Mouse (Mus musculus) right cerebral cortex, postnatal 10 days (tissue): Measurements from ENCODE around the gene Taar7a.
A peak's percentile ranks its signal among the peaks of the same experiment; 100 is the strongest.

ENCODE experiments used
- DNase-seq, 2 experiments: peaks; one replicate each; pipeline ENCODE4 v3.0.0; 2021; ENCODE audit warnings: low spot score in 2 of 2

Taar7a gene

GRCm38 (mm10) chr10:23993381-23993780, at the start of gene Taar7a:
Taar7a (minus strand) TSS chr10:23993481.
- no peak for DNase-seq

GRCm38 (mm10) chr10:24040120-24040869, 47.0 kb upstream of the Taar7a start:
- no peak for DNase-seq

GRCm38 (mm10) chr10:24037314-24037713, 44.0 kb upstream of the Taar7a start, which contains the start of gene Taar7e:
Taar7e (plus strand) TSS chr10:24037614.
- DNase-seq: no peak

GRCm38 (mm10) chr10:24031347-24031746, 38.1 kb upstream of the Taar7a start:
- no peak for DNase-seq

- no peak for DNase-seq
Observed at GRCm38 (mm10) chr10:24026922-24027321, 33.6 kb upstream of the Taar7a start, which contains the start of gene Taar7d. Taar7d (plus strand) TSS chr10:24027222.

GRCm38 (mm10) chr10:24008143-24008542, 14.9 kb upstream of the Taar7a start:
- no peak for DNase-seq

GRCm38 (mm10) chr10:24007034-24007433, 13.8 kb upstream of the Taar7a start:
- no peak for DNase-seq

GRCm38 (mm10) chr10:24006442-24006841, 13.2 kb upstream of the Taar7a start:
- DNase-seq: no peak

GRCm38 (mm10) chr10:23999639-24000038, 6.4 kb upstream of the Taar7a start, which contains the start of gene Taar7b:
Taar7b (plus strand) TSS chr10:23999939.
- no peak for DNase-seq

GRCm38 (mm10) chr10:23986419-23986818, 6.9 kb downstream of the Taar7a start:
- no peak for DNase-seq

GRCm38 (mm10) chr10:23985546-23985945, 7.7 kb downstream of the Taar7a start, which contains the start of gene Taar6:
Taar6 (minus strand) TSS chr10:23985646.
- DNase-seq: no peak

GRCm38 (mm10) chr10:23978901-23979705, 14.2 kb downstream of the Taar7a start:
- DNase-seq: peak; percentile 75 to 86

- DNase-seq: no peak
Observed at GRCm38 (mm10) chr10:23977958-23978357, 15.3 kb downstream of the Taar7a start.

- no peak for DNase-seq
Observed at GRCm38 (mm10) chr10:23971256-23971655, 22.0 kb downstream of the Taar7a start.

- DNase-seq: no peak
Observed at GRCm38 (mm10) chr10:23970656-23971165, 22.6 kb downstream of the Taar7a start, which contains the start of gene Taar5. Taar5 (plus strand) TSS chr10:23970706.

GRCm38 (mm10) chr10:23964921-23965610, 28.2 kb downstream of the Taar7a start:
- DNase-seq: no peak

- DNase-seq: peak in 1 of 2 experiments; percentile 21
Observed at GRCm38 (mm10) chr10:23963444-23963843, 29.8 kb downstream of the Taar7a start.

GRCm38 (mm10) chr10:23960444-23960915, 32.8 kb downstream of the Taar7a start, which contains the start of gene Taar4:
Taar4 (plus strand) TSS chr10:23960494.
- DNase-seq: no peak

- DNase-seq: no peak
Observed at GRCm38 (mm10) chr10:23959071-23959470, 34.2 kb downstream of the Taar7a start.

GRCm38 (mm10) chr10:23951714-23952113, 41.6 kb downstream of the Taar7a start:
- DNase-seq: no peak

GRCm38 (mm10) chr10:23949508-23950005, 43.7 kb downstream of the Taar7a start, which contains the start of gene Taar3:
Taar3 (plus strand) TSS chr10:23949558.
- DNase-seq: peak; percentile 43 to 51
